Mouse (Mus musculus) lung, postnatal 36 days (tissue): ENCODE data around the gene Sp9.

Experiments
- DNase-seq: peaks from one replicate; pipeline ENCODE4 v3.0.0; 2022; ENCODE audit warnings: mixed read lengths

Sp9 gene

GRCm38 (mm10) chr2:73271459-73272161 is at the start of gene Sp9:
Gene Sp9, plus strand, starts transcription at chr2:73271925.
- peak; percentile 26 for DNase-seq

- DNase-seq: peak; percentile 3
These were observed 40.6 kb upstream of the Sp9 start for GRCm38 (mm10) chr2:73231081-73231480.

- DNase-seq: no peak
These were observed 30.4 kb upstream of the Sp9 start for GRCm38 (mm10) chr2:73241299-73241698.

GRCm38 (mm10) chr2:73248701-73249100 is 23.0 kb upstream of the Sp9 start:
- no peak for DNase-seq

- DNase-seq: peak; percentile 23
These were observed 8.5 kb upstream of the Sp9 start for GRCm38 (mm10) chr2:73263172-73263765.

- DNase-seq: no peak
These were observed 7.7 kb upstream of the Sp9 start for GRCm38 (mm10) chr2:73263794-73264610.

GRCm38 (mm10) chr2:73264611-73265195 is 7.0 kb upstream of the Sp9 start:
- DNase-seq: no peak

GRCm38 (mm10) chr2:73266011-73266410 is 5.7 kb upstream of the Sp9 start:
- no peak for DNase-seq

- no peak for DNase-seq
These were observed 5.1 kb upstream of the Sp9 start for GRCm38 (mm10) chr2:73266623-73267022.

- DNase-seq: no peak
These were observed 4.5 kb upstream of the Sp9 start for GRCm38 (mm10) chr2:73267231-73267630.

GRCm38 (mm10) chr2:73267818-73268217 is 3.9 kb upstream of the Sp9 start:
- DNase-seq: no peak

- DNase-seq: no peak
These were observed 3.4 kb upstream of the Sp9 start for GRCm38 (mm10) chr2:73268281-73268680.

- DNase-seq: no peak
These were observed 2.8 kb upstream of the Sp9 start for GRCm38 (mm10) chr2:73268836-73269395.

- DNase-seq: no peak
These were observed 2.1 kb upstream of the Sp9 start for GRCm38 (mm10) chr2:73269666-73270065.

- no peak for DNase-seq
These were observed 1.6 kb upstream of the Sp9 start for GRCm38 (mm10) chr2:73270071-73270592.

- DNase-seq: no peak
These were observed 899 bp upstream of the Sp9 start for GRCm38 (mm10) chr2:73270593-73271458.

GRCm38 (mm10) chr2:73272351-73273248 is 875 bp downstream of the Sp9 start:
- peak; percentile 20 for DNase-seq

GRCm38 (mm10) chr2:73273249-73274118 is 1.8 kb downstream of the Sp9 start:
- DNase-seq: no peak

- DNase-seq: no peak
These were observed 2.6 kb downstream of the Sp9 start for GRCm38 (mm10) chr2:73274119-73274920.
